Mouse (Mus musculus): Measurements from ENCODE around the gene Gm28041. TPM values are rescaled to one million over a fixed set of nuclear protein-coding genes. Genes with fewer than 3 reads are reported as not detected.

Gm28041 gene
- polyA plus RNA-seq, 1 experiment: 1.0 TPM

DNA sequence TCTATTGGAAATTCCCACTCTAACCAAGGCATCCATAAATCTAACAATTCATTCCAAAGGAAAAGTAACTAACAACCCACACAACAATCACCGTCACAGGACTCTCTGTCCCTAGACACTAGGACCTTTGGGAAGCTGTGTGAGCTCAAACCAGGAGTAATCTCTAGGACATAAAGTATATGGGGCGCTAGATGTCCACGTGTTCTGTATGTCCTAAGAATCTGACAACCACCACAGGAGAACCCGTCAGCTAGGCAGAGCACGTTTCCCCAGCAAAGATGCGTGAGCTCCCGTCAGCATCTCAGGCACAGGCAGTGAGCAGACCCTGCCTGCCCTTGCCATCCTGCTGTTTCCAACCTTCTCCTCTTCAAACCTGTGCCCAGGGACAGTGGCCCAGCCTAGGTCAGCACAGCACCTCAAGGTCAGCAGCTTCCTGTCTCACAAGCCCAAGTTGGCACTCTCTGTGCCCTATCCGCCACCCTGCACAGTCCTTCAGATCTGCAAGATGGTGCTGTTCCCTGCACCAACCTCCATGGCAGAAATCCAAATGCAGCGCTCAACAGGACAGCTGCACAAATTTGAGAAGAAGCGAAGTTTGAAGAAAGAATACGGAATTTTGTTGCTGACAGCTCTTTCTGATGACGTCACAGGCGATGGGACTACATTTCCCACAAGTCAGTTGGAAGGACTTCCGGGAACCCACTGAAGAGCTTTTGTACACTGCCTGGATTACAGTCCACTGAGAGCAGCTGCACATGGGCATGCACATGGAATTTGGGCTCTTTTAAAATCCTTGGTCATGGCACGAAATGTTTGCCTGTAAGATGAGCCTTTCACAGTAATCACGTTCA lies 69.5 kb downstream of the Gm28041 start, which contains the start of gene Zfp457:
Gene Zfp457, minus strand, starts transcription at position 664 of the 851 bp plus-strand sequence.
- no peaks in the 10 kb centered on the region for H3K27me3 ChIP-seq (ENCODE audit: control insufficient read depth, insufficient read depth, insufficient read length)
- peak within 1 kb of the TSS; percentile 90 for H3K4me2 ChIP-seq (ENCODE audit: low read depth)
- H3K4me3 ChIP-seq: peak within 1 kb of the TSS; percentile 38
- peak within 1 kb of the TSS; percentile 20 for H3ac ChIP-seq (ENCODE audit: control insufficient read depth, insufficient read length)
- TF ChIP-seq MAX (IDR thresholded peaks at IDR 0.05; ENCODE audit: low read depth) (peak; percentile 77), POLR2A (IDR thresholded peaks at IDR 0.05; ENCODE audit: insufficient read length, low read depth) (peak; percentile 50), USF1 (IDR thresholded peaks at IDR 0.05; ENCODE audit: low read depth) (peak; percentile 22), SRF (IDR thresholded peaks at IDR 0.05; ENCODE audit: control insufficient read depth, insufficient read length, low read depth) (peak; percentile 12), CEBPB (IDR thresholded peaks at IDR 0.05; ENCODE audit: insufficient read depth, poor library complexity, severe bottlenecking) (no peak), POLR2AphosphoS2 (IDR thresholded peaks at IDR 0.05; ENCODE audit: insufficient read length, low read depth) (no peak), MYOD1 (IDR thresholded peaks at IDR 0.05; ENCODE audit: control insufficient read depth in 1 of 3, insufficient read length in 2 of 3, low read depth in 2 of 3) (peak in 2 of 3 experiments; percentile 23 to 38), TCF3 (IDR thresholded peaks at IDR 0.05; ENCODE audit: insufficient read length, low read depth) (no peak), E2F4 (IDR thresholded peaks at IDR 0.05; ENCODE audit: insufficient read depth) (no peak)
- H3K79me2 ChIP-seq (ENCODE audit: control insufficient read depth, insufficient read depth): no peaks in the 10 kb centered on the region
- no peaks in the 10 kb centered on the region for H3K36me3 ChIP-seq (ENCODE audit: control insufficient read depth, insufficient read depth)

Other genes starting within 250 kb of the Gm28041 start
- gene Rsl1, start 202.6 kb downstream of the Gm28041 start, polyA plus RNA-seq (2012; fragmentation: generic; extraction: Trizol): 0.41 TPM
- gene Zfp455, start 181.2 kb downstream of the Gm28041 start, polyA plus RNA-seq (2012; fragmentation: generic; extraction: Trizol): 0.05 TPM
- 0.20 TPM for gene Zfp458, start 97.3 kb downstream of the Gm28041 start, polyA plus RNA-seq (2012; fragmentation: generic; extraction: Trizol)
- gene Zfp457, start 69.2 kb downstream of the Gm28041 start, polyA plus RNA-seq (2012; fragmentation: generic; extraction: Trizol): 0.10 TPM
- gene Zfp595, start 43.2 kb downstream of the Gm28041 start, polyA plus RNA-seq (2012; fragmentation: generic; extraction: Trizol): 0.48 TPM
- gene Gm28044, start 15.2 kb downstream of the Gm28041 start, polyA plus RNA-seq (2012; fragmentation: generic; extraction: Trizol): 1.3 TPM
- 0.12 TPM for gene Zfp953, start 15.1 kb downstream of the Gm28041 start, polyA plus RNA-seq (2012; fragmentation: generic; extraction: Trizol)
- gene Zfp456, start 77 bp upstream of the Gm28041 start, polyA plus RNA-seq (2012; fragmentation: generic; extraction: Trizol): 0.04 TPM
- gene Zfp429, start 24.1 kb upstream of the Gm28041 start, polyA plus RNA-seq (2012; fragmentation: generic; extraction: Trizol): 1.1 TPM
- not detected for gene Zfp459, start 45.7 kb upstream of the Gm28041 start, polyA plus RNA-seq (2012; fragmentation: generic; extraction: Trizol)
- 1.4 TPM for gene Zfp874a, start 75.9 kb upstream of the Gm28041 start, polyA plus RNA-seq (2012; fragmentation: generic; extraction: Trizol)
- 1.8 TPM for gene Zfp874b, start 108.5 kb upstream of the Gm28041 start, polyA plus RNA-seq (2012; fragmentation: generic; extraction: Trizol)
- 1.6 TPM for gene Zfp58, start 124.8 kb upstream of the Gm28041 start, polyA plus RNA-seq (2012; fragmentation: generic; extraction: Trizol)
- gene Gm26965, start 150.4 kb upstream of the Gm28041 start, polyA plus RNA-seq (2012; fragmentation: generic; extraction: Trizol): not detected
- 18.0 TPM for gene Zfp87, start 150.4 kb upstream of the Gm28041 start, polyA plus RNA-seq (2012; fragmentation: generic; extraction: Trizol)
- gene Zfp748, start 178.1 kb upstream of the Gm28041 start, polyA plus RNA-seq (2012; fragmentation: generic; extraction: Trizol): 0.68 TPM
- gene Zfp729b, start 234.0 kb upstream of the Gm28041 start, polyA plus RNA-seq (2012; fragmentation: generic; extraction: Trizol): 0.86 TPM